Mouse (Mus musculus) embryonic stem cell, embryonic (primary cell): ENCODE data around the gene Tln2.

Experiments
- CTCF ChIA-PET, 4 experiments: fragments of 300-600 bp in 2 of 4; fragments of 350-600 bp in 2 of 4; sonication (Branson Sonifier 250); formaldehyde crosslinking; loops; one replicate each; lab custom pipeline; 2022; ENCODE audit warnings: inconsistent platforms in 2 of 4; lab: Charles Lee
- POLR2A ChIA-PET, 4 experiments: fragments of 300-600 bp in 2 of 4; fragments of 350-600 bp in 2 of 4; sonication (Branson Sonifier 250); formaldehyde crosslinking; loops; one replicate each; lab custom pipeline; 2022; ENCODE audit warnings: antibody characterized with exemption in 4 of 4, inconsistent platforms in 1 of 4; lab: Charles Lee

The Tln2 gene

DNA sequence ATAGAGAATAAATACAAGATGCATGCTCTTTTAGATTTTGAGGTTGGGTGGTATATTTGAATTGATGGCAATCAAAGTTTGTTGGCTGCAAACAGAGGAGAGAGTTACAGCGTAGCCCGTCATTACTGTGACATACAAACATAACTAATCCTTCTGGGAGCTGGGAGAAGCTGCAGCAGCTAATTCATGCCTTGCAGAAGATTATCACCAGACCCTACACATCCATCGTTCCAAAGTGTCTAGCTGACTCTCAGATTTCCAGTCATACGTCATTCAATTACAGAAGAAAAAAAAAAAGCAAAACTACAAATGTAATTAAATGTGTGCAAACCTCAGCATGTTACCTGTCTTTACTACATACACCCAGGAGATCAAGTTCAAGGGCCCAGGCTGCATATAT, 372.3 kb downstream of the Tln2 start:
- ChIA-PET POLR2A (no interaction called here), CTCF (interaction anchor here in 1 of 4 experiments (1.2 kb wide), 1 partner anchor 34 kb away, joined by 3 read pairs; no protein-coding TSS in a partner anchor)

DNA sequence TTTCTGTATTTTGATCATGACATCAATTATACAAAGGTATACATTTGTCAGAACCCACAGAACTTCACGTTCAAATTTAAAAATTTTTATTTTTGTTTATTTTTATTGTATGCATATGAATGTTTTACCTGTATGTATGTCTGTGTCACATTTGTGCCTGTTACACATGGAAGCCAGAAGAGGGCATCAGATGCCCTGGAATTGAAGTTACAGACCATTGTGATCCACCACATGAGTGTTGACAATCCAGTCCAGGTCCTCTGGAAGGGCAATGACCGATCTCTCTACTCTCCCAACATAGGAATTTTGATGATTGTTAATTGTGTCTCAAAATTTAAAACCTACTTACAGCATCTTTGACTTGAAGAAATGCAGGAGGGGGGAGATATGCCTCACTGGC, 374.9 kb downstream of the Tln2 start:
- ChIA-PET CTCF (interaction anchor here in 2 of 4 experiments (0.7 to 1.0 kb wide), 2 partner anchors 8 to 36 kb away, joined by 3 read pairs; no protein-coding TSS in a partner anchor), POLR2A (interaction anchor here in 1 of 4 experiments (0.7 to 1.1 kb wide), 3 partner anchors 8 to 32 kb away, joined by 4 to 6 read pairs (median 4); no protein-coding TSS in a partner anchor)

DNA sequence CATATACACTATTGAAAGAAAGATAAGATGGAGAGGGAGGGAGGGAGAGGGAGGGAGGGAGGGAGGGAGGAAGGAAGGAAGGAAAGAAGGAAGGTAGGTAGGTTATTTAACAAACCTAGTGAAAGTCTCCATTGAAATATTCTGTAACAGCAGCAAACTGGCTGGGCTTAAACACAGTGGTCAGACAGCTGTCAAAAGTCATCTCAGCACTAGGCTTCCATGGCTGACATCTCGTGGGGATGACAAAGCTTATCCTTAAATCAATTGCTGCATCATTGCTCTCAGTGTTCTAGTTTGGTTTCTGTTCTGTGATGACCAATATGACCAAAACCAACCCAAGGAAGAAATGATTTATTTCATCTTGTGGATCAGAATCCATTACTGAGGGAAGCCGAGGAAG, 376.0 kb downstream of the Tln2 start:
- ChIA-PET CTCF (interaction anchor here in 2 of 4 experiments (0.7 to 1.0 kb wide), 4 partner anchors 13 to 500 kb away, joined by 3 read pairs; no protein-coding TSS in a partner anchor), POLR2A (interaction anchor here in 1 of 4 experiments (1.0 to 1.6 kb wide), 2 partner anchors 26 to 28 kb away, joined by 3 read pairs; no protein-coding TSS in a partner anchor)

DNA sequence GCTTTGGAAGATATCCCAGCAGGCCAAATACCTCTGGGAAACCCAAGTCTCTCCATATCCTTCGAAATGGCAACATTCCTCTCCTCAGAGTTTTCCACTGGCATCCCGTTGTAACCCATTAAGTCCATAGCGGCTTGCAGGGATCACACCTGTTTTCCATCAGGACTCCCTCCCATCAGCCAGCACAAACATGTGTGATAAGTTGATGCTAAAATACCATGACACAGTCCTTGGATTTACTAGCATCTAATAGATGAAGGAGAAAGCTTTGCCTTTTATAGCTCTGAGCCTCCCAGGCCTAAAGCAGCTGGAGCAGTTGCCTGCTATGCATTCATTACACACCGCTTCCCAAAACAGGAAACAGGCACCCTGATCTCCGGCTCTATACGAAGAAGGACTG, 377.5 kb downstream of the Tln2 start:
- POLR2A ChIA-PET = interaction anchor here in 1 of 4 experiments (0.8 kb wide), 1 partner anchor 451 kb away, joined by 3 read pairs; no protein-coding TSS in a partner anchor
- CTCF ChIA-PET = no interaction called here

DNA sequence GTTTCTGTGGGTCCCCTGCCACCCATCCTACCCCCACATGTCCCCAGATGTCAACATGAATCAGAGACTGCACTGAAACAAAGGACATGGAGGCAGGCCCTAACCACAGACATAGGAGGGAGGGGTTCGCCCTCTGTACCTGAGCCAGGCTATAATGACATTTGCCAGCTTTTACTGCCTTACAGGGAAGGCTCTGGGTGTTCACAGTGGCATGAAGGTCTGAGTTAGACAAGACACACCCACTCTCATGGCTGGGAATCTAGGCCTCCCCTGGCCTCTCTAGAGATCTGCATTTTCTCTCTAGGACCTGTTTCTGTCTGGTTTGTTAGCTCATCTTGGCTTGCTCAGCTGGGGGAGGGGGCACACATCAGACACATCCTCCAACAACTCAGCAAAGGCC, 380.8 kb downstream of the Tln2 start:
- CTCF ChIA-PET = interaction anchor here in 1 of 4 experiments (0.7 kb wide), 1 partner anchor 26 kb away, joined by 3 read pairs; no protein-coding TSS in a partner anchor
- POLR2A ChIA-PET = interaction anchor here in 3 of 4 experiments (0.5 to 1.5 kb wide), 3 partner anchors 10 to 38 kb away, joined by 3 to 8 read pairs (median 4); no protein-coding TSS in a partner anchor

DNA sequence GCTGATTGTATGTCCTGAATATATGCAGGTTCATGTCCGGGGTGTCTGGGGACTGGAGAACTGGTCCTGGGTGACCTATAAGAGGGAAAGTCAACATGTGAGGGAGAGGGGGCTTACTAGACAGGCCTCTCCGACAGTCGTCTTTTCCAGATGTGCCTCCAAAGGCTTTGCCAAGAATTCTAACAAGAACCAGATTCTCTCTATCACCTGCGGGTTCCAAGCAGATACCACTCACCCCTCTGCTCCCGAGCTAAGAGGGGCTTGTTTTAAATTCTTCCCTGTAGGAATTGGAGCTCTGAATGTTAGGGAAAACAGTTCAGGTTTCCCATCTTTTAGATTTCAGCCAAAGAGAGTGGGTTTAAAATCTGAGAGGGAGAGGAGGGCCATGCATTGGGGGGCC, 381.3 kb downstream of the Tln2 start:
- ChIA-PET POLR2A (interaction anchor here in 1 of 4 experiments (1.5 kb wide), 1 partner anchor 11 kb away, joined by 4 read pairs; no protein-coding TSS in a partner anchor), CTCF (interaction anchor here in 2 of 4 experiments (0.6 to 1.9 kb wide), 3 partner anchors 30 to 134 kb away, joined by 3 to 12 read pairs (median 5); no protein-coding TSS in a partner anchor)

DNA sequence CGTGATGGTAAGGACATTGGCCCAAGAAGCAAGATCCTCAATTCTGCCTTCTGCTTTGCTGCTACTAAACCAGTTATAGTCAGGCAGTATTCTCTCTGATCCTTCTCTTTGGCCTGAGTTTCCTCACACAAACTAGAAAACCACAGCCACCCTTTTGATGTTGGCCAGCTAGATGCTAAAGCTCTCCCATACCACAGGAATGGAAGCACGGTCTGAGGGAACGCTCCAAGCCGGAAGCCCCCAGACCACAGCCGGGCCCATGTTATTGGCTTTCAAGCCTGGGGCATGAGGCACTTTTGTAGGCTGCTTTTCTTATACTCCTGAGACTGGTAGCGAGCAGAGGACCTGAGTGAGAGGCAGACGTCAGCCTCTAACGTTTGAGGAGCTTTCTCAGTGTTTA, 383.4 kb downstream of the Tln2 start:
- ChIA-PET CTCF (interaction anchor here in 1 of 4 experiments (1.9 kb wide), 1 partner anchor 132 kb away, joined by 12 read pairs; no protein-coding TSS in a partner anchor), POLR2A (interaction anchor here in 3 of 4 experiments (0.6 to 1.3 kb wide), 4 partner anchors 32 to 458 kb away, joined by 3 to 4 read pairs (median 3); no protein-coding TSS in a partner anchor)

DNA sequence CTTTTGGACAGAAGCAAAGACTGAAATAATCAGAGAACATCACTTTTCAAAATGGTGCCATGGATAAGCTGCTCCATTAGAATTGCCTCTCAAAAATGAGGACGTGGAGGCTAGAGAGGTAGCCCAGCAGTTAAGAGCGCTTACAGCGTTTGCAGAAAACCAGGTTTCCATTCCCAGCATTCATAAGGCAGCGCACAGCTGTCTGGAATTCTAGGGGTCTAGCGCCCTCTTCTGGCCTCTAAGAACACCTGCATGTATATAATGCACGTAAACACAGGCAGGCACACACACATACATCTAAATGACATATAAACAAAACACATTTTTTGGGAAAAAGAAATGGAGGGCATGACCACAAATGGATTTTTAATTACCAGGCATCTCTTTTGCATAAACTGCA, 385.7 kb downstream of the Tln2 start:
- ChIA-PET CTCF (interaction anchor here in 3 of 4 experiments (0.6 to 6.4 kb wide), 6 partner anchors 128 to 500 kb away, joined by 3 to 83 read pairs (median 4); partner anchors contain the start of gene Tpm1 (in 1 of the 3)), POLR2A (interaction anchor here in 2 of 4 experiments (0.5 to 1.0 kb wide), 2 partner anchors 129 to 224 kb away, joined by 3 to 4 read pairs; no protein-coding TSS in a partner anchor)

DNA sequence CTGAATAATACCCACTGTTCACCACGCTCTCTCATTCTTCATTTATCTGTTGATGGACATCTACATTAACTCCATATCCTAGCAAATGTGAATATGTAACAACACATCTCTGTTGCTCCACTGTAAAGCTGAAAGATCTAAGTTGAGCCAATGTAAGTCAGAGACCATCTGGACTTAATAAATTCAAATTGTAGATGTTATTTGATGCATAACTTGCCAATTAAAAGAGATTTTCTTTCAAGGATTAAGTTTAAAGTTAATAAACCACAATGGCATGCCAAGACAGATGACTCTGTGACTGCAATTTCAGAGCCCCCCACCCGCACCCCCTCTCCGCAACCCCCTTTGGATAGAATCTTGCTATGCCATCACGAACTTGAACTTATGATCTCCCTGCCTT, 386.3 kb downstream of the Tln2 start:
- POLR2A ChIA-PET = interaction anchor here in 1 of 4 experiments (1.0 kb wide), 1 partner anchor 128 kb away, joined by 4 read pairs; no protein-coding TSS in a partner anchor
- CTCF ChIA-PET = interaction anchor here in 3 of 4 experiments (0.6 to 6.4 kb wide), 5 partner anchors 41 to 172 kb away, joined by 3 to 83 read pairs (median 8); partner anchors contain the start of gene Tpm1 (in 1 of the 3)

DNA sequence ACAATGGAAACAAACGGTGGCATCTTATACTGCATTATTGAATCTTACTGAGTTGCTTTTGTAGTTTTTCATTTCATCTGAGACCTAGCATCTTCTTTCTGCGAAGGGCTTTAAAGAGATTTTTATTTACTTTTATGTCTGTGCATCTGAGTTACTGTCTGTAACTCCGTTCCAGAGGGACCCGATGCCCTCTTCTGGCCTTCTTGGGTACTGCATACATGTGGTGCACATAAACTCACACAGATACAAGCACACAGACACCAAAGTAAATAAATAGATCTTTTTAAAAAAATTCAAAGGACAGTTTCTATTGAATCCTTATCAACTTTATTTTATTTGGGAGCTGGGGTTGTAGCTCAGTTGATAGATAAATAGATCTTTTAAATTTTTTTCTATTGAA, 388.1 kb downstream of the Tln2 start:
- POLR2A ChIA-PET = interaction anchor here in 2 of 4 experiments (0.9 to 1.6 kb wide), 5 partner anchors 42 to 196 kb away, joined by 3 to 4 read pairs (median 3); no protein-coding TSS in a partner anchor
- CTCF ChIA-PET = interaction anchor here in 3 of 4 experiments (0.6 to 6.4 kb wide), 5 partner anchors 12 to 454 kb away, joined by 3 to 83 read pairs (median 3); partner anchors contain the start of gene Tpm1 (in 1 of the 3)

DNA sequence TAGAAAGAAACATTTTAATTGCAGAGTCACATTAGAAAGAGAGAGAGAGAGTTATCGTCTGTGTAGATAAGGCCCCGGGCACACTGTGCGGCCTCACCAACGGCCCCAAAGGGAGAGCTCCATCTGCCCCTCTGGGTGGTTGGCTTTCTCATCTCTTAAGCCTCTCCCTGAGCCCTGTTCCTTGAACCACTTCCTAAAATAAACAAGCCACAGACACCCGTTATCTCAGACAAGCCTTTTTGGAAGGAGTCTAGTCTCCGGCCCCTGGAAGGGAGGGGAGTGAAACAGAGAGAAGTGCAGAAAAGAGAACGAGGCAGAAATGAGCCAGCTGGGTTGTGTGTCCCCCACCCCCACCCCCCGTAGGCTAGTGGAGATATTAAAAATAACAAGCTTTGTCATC, 388.7 kb downstream of the Tln2 start:
- CTCF ChIA-PET = interaction anchor here in 2 of 4 experiments (0.7 to 6.4 kb wide), 4 partner anchors 12 to 126 kb away, joined by 3 to 83 read pairs (median 3); partner anchors contain the start of gene Tpm1 (in 1 of the 2)
- POLR2A ChIA-PET = interaction anchor here in 2 of 4 experiments (1.1 to 1.7 kb wide), 6 partner anchors 38 to 196 kb away, joined by 3 to 5 read pairs (median 3); no protein-coding TSS in a partner anchor

DNA sequence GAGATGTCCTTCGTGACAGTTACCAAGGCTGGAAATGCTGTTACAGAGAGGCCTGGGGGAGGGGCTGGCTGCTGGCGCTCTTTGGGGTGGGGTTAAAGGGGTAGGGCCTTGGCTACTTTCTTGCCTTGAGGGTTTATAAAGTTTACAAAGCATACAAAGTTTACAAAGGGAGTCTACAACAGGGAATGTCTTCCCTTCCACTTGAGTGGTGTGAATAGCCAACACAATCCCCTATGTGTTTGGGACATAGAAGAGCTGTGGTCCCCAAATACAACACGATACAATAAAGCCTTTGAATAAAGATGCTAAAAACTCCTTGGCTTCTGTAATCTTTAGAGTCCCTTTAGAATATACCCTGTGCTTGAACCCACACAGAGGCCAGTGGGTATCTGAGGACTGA, 389.5 kb downstream of the Tln2 start:
- ChIA-PET CTCF (interaction anchor here in 2 of 4 experiments (1.1 to 6.4 kb wide), 3 partner anchors 13 to 125 kb away, joined by 3 to 83 read pairs (median 3); partner anchors contain the start of gene Tpm1 (in 1 of the 2)), POLR2A (interaction anchor here in 2 of 4 experiments (0.9 to 1.7 kb wide), 5 partner anchors 38 to 126 kb away, joined by 3 to 5 read pairs (median 3); no protein-coding TSS in a partner anchor)
